ENCODE assay signal across 12 mouse cellular contexts in the genomic region with DNA sequence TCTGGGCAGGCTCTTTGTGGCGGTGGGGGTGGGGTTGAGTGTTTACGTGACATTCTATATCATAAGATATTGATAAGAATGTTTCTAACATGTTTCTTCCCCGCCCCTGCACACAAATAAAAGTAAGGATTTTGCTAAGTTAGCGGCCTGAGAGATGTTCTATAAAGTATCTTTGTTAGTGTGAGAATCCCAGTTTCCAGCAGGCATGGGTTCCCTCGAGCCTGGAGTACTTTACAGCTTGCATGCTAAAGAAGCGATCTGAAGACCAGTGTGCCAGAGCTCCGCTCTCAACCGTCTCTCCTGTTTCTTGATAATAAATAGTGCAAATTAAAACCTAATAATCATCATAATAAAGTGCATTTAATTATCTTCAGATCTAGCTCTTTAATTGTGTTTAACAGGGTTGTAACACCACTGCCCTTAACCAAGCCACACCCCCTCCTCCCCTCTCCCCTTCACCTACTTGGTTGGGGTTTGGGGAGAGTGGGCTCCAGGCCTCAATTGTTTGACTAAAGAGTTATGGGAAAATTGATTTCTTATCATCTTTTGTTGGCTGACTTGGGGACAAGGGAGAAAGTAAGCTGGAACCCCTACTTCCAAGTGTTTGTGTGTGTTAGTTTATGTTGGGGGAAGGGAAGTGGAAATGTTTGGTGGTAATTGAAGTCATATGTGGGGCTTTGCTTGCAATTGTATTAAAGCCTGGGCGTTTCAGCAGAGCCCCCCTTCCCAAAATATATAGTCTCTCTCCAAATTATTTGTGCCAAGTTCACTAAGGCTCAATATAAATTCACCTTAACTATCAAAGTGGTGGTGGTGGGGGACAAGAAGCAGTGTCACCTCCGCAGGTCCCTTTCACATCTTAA. TPM values are rescaled to one million over a fixed set of nuclear protein-coding genes. Genes with fewer than 3 reads are reported as not detected.
DNase-seq lines count a peak whose midpoint lies in the region; ATAC-seq and TF ChIP-seq lines count a peak whose summit lies in the region.
"Had no signal": no experiment of that assay in that cellular context is flagged by ENCODE, and none has a peak within 500 bp of the region (broad histone marks: within the 10 kb centered on the region; RNA-seq: fewer than 3 reads in every experiment).

No protein-coding gene starts in this region.

- 25% methylated on average over 10 of the region's 10 CpGs for WGBS in heart, postnatal 0 days
- 21% methylated on average over 10 of the region's 10 CpGs for WGBS in intestine, embryonic 14.5 days

- peak overlapping the region; percentile 78 for H3K4me3 ChIP-seq in heart, postnatal 0 days (ENCODE audit: low read depth, low read length)
- peak overlapping the region; percentile 72 for H3K4me3 ChIP-seq in embryonic fibroblast, embryonic 13.5 days (ENCODE audit: insufficient read depth, low read length)
- H3K4me3 ChIP-seq in intestine, embryonic 14.5 days (ENCODE audit: low read depth, low read length): peak overlapping the region; percentile 90

- TF ChIP-seq EP300 in heart, postnatal 0 days (IDR thresholded peaks at IDR 0.05; ENCODE audit: low read depth): no peak

- no peaks in the 10 kb centered on the region for H3K36me3 ChIP-seq in heart, postnatal 0 days (replicated peaks; ENCODE audit: control insufficient read depth, insufficient read depth, low read length)
- no peaks in the 10 kb centered on the region; the same call in 1 of the 2 replicates for H3K36me3 ChIP-seq in intestine, embryonic 14.5 days (ENCODE audit: control insufficient read depth, insufficient read depth, low read length)

- peaks cover 7% of the 10 kb centered on the region; the same call in 1 of the 2 replicates for H3K27me3 ChIP-seq in heart, postnatal 0 days (ENCODE audit: control insufficient read depth, insufficient read depth, low read length)
- no peaks in the 10 kb centered on the region for H3K27me3 ChIP-seq in intestine, embryonic 14.5 days (replicated peaks; ENCODE audit: control insufficient read depth, insufficient read depth, low read length)

- no peak for ATAC-seq in heart, postnatal 0 days (ENCODE audit: insufficient read depth, low read depth)
- no peak for ATAC-seq in intestine, embryonic 14.5 days (replicated peaks; ENCODE audit: low FRiP score, low TSS enrichment, low read depth)
- ATAC-seq: inflammation-experienced regulatory T-cells, adult 6 months had no signal

- no peak for DNase-seq in heart, postnatal 0 days (ENCODE audit: low spot score)
- DNase-seq in heart, adult 8-10 months (ENCODE audit: low spot score): no peak
- DNase-seq in intestine, embryonic 14.5 days (ENCODE audit: low spot score): peak; percentile 60
- DNase-seq in neural tube, embryonic 10.5 days (ENCODE audit: extremely low spot score, low spot score): peak; percentile 31
- DNase-seq in thymus, postnatal 10 days (ENCODE audit: low spot score in 2 of 2): no peak
- no peak for DNase-seq in urinary bladder, postnatal 14 days (ENCODE audit: low spot score)
- no peak for DNase-seq in cerebellum, adult 8-10 months
- DNase-seq: adrenal gland, postnatal 14 days had no signal

- H3K4me2 ChIP-seq in heart, postnatal 0 days (ENCODE audit: low read depth, low read length): peak overlapping the region; percentile 68
- peak overlapping the region; percentile 76 for H3K4me2 ChIP-seq in intestine, embryonic 14.5 days (ENCODE audit: low read length)

- no peaks in the 10 kb centered on the region for H3K9me3 ChIP-seq in heart, postnatal 0 days (replicated peaks; ENCODE audit: control insufficient read depth, low read length)
- H3K9me3 ChIP-seq in intestine, embryonic 14.5 days (ENCODE audit: control insufficient read depth, low read length): no peaks in the 10 kb centered on the region

- H3K4me1 ChIP-seq in heart, postnatal 0 days (ENCODE audit: control insufficient read depth, insufficient read depth): peaks cover 7% of the 10 kb centered on the region; the same call in 1 of the 2 replicates
- H3K4me1 ChIP-seq in embryonic fibroblast, embryonic 13.5 days (ENCODE audit: control insufficient read depth, insufficient read depth, low read length): peaks cover 14% of the 10 kb centered on the region
- peaks cover 34% of the 10 kb centered on the region for H3K4me1 ChIP-seq in intestine, embryonic 14.5 days (replicated peaks; ENCODE audit: control insufficient read depth, insufficient read depth, low read length)

- TF ChIP-seq POLR2A in embryonic fibroblast, embryonic 13.5 days (IDR thresholded peaks at IDR 0.05; ENCODE audit: low read depth, low read length): peak; percentile 33; the same call in 1 of the 2 replicates

- H3K27ac ChIP-seq in heart, postnatal 0 days (ENCODE audit: low read depth): peak overlapping the region; percentile 93
- H3K27ac ChIP-seq in embryonic fibroblast, embryonic 13.5 days (ENCODE audit: insufficient read depth, low read length): peak overlapping the region; percentile 84
- no peak overlapping the region; the same call in 1 of the 2 replicates for H3K27ac ChIP-seq in intestine, embryonic 14.5 days (ENCODE audit: low read depth)
- H3K27ac ChIP-seq: liver, embryonic 14.5 days had no signal

- no peak for TF ChIP-seq CTCF in heart, postnatal 0 days (IDR thresholded peaks at IDR 0.05; ENCODE audit: low read depth)
- TF ChIP-seq CTCF in embryonic fibroblast, embryonic 13.5 days (IDR thresholded peaks at IDR 0.05; ENCODE audit: borderline replicate concordance, insufficient read depth, low read length): no peak

- H3K9ac ChIP-seq in heart, postnatal 0 days (replicated peaks; ENCODE audit: low read depth, low read length): peak overlapping the region; percentile 80; the same call in 1 of the 2 replicates
- H3K9ac ChIP-seq in intestine, embryonic 14.5 days (ENCODE audit: low read length): peak overlapping the region; percentile 91
- H3K9ac ChIP-seq: liver, embryonic 14.5 days had no signal

RNA-seq across cellular contexts. Expression of gene Fzd2, which starts 3.7 kb away (rescaled TPM):
- total RNA-seq in heart, postnatal 0 days (2014; rRNA removed; ENCODE audit: low replicate concordance): 38.1 and 47.1 TPM in 2 replicates
- polyA plus RNA-seq in heart, postnatal 0 days (2015; fragmentation: Nextera tagmentation; extraction: Ambion mirVana): 6.5 and 7.0 TPM in 2 replicates
- total RNA-seq in heart, adult 8-10 months (2022): 1 to 10 TPM; 1.5 to 2.5 (median 2.2) TPM
- 54.6 and 75.0 TPM in 2 replicates for polyA plus RNA-seq in embryonic fibroblast, embryonic 13.5 days (2011; ENCODE audit: insufficient read length, low read depth, missing spikeins)
- 20.4 and 21.9 TPM in 2 replicates for polyA plus RNA-seq in intestine, embryonic 14.5 days (2014; fragmentation: Nextera tagmentation; extraction: Ambion mirVana)
- polyA plus RNA-seq: inflammation-experienced regulatory T-cells, adult 6 months had no signal

RNA-seq across cellular contexts. Expression of gene Gm11627, which starts 28.7 kb away (rescaled TPM):
- 7.9 TPM in 1 of 2 replicates, not detected in the other for total RNA-seq in heart, postnatal 0 days (2014; rRNA removed; ENCODE audit: low replicate concordance)
- 9.2 and 12.0 TPM in 2 replicates for polyA plus RNA-seq in heart, postnatal 0 days (2015; fragmentation: Nextera tagmentation; extraction: Ambion mirVana)
- total RNA-seq in heart, adult 8-10 months (2022): under 1 TPM in 3 of 4 experiments, not detected in 1; 0.34 to 0.65 (median 0.60) TPM
- 2.5 and 3.2 TPM in 2 replicates for polyA plus RNA-seq in embryonic fibroblast, embryonic 13.5 days (2011; ENCODE audit: insufficient read length, low read depth, missing spikeins)
- 13.5 and 15.7 TPM in 2 replicates for polyA plus RNA-seq in intestine, embryonic 14.5 days (2014; fragmentation: Nextera tagmentation; extraction: Ambion mirVana)
- polyA plus RNA-seq: inflammation-experienced regulatory T-cells, adult 6 months had no signal

RNA-seq across cellular contexts. Expression of gene Gpatch8, which starts 51.7 kb away (rescaled TPM):
- total RNA-seq in heart, postnatal 0 days (2014; rRNA removed; ENCODE audit: low replicate concordance): 13.5 and 40.8 TPM in 2 replicates
- 23.2 and 25.8 TPM in 2 replicates for polyA plus RNA-seq in heart, postnatal 0 days (2015; fragmentation: Nextera tagmentation; extraction: Ambion mirVana)
- 10 to 100 TPM; 16.4 to 22.3 (median 17.8) TPM for total RNA-seq in heart, adult 8-10 months (2022)
- polyA plus RNA-seq in embryonic fibroblast, embryonic 13.5 days (2011; ENCODE audit: insufficient read length, low read depth, missing spikeins): 36.6 and 40.7 TPM in 2 replicates
- polyA plus RNA-seq in intestine, embryonic 14.5 days (2014; fragmentation: Nextera tagmentation; extraction: Ambion mirVana): 40.1 and 49.6 TPM in 2 replicates

RNA-seq across cellular contexts. Expression of gene Meioc, which starts 55.6 kb away (rescaled TPM):
- 0.04 TPM in 1 of 2 replicates, not detected in the other for total RNA-seq in heart, postnatal 0 days (2014; rRNA removed; ENCODE audit: low replicate concordance)
- 0.12 and 0.15 TPM in 2 replicates for polyA plus RNA-seq in heart, postnatal 0 days (2015; fragmentation: Nextera tagmentation; extraction: Ambion mirVana)
- not detected for total RNA-seq in heart, adult 8-10 months (2022)
- not detected in 2 replicates for polyA plus RNA-seq in embryonic fibroblast, embryonic 13.5 days (2011; ENCODE audit: insufficient read length, low read depth, missing spikeins)
- polyA plus RNA-seq in intestine, embryonic 14.5 days (2014; fragmentation: Nextera tagmentation; extraction: Ambion mirVana): 0.31 and 1.3 TPM in 2 replicates
- total RNA-seq: adrenal gland, postnatal 14 days had no signal
- polyA plus RNA-seq: cortical plate, adult 2 months had no signal

Comparison
In these comparisons a context has a peak if more than half of its experiments do, and no peak if none do; other contexts are left out.
1. DNase-seq: peak in intestine, embryonic 14.5 days (single experiment) and neural tube, embryonic 10.5 days (single experiment); none in heart, postnatal 0 days (single experiment), heart, adult 8-10 months (single experiment), thymus, postnatal 10 days (0 of 2), urinary bladder, postnatal 14 days (single experiment) and cerebellum, adult 8-10 months (single experiment).
2. Peak in every context shown above with its lines, with median percentiles within 50 percentile points of each other: H3K4me3 ChIP-seq.